Mouse (Mus musculus) fat pad, adult 2 months (tissue): ENCODE results near the gene Ric1.
"Not testable (repeated sequence)": the region's sequence is repeated elsewhere in the genome, so short reads cannot be mapped to it uniquely, and the experiment has no call there.

Experiments
- DNase-seq: peaks from one replicate; pipeline ENCODE4 v3.0.0-alpha.2; 2011; ENCODE audit warnings: low read depth, low spot score; ENCODE audit errors: extremely low read depth

Gene Ric1

GRCm38 (mm10) chr19:29524614-29525013 is 2.5 kb downstream of the Ric1 start:
- DNase-seq, result no peak

DNA sequence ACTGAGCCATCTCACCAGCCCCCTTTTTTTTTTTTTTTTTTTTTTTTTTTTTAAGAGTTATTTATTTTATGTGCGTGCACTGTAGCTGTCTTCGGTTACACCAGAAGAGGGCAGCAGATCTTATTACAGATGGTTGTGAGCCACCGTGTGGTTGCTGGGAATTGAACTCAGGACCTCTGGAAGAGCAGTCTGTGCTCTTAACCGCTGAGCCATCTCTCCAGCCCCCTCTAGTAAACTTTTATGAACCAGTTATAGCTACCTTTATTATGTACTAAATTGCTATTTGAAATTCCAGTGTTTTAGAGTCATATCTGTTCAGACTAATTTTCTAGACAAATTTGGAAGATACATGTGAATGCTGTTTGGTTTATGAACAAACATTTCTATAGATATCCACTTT is 3.5 kb downstream of the Ric1 start:
- DNase-seq, result not testable (repeated sequence)

DNA sequence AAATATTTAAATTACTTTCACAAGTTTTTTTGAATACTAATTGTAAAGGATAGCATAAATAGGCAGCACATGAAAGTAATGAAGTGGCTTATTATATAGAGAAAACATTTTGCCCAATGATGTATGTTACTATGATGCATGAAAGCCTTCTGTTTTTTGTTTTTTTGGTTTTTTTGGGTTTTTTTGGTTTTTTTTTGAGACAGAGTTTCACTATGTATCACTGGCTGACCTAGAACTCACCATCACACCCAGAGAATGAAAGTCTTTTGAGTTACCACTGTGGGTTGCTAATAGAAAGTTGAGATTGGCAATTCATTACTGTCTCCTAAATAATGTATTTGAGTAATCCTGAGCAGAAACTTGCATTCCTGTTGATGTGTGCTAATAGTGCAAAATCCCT is 4.8 kb downstream of the Ric1 start:
- no peak for DNase-seq

GRCm38 (mm10) chr19:29527299-29527698 is 5.2 kb downstream of the Ric1 start:
- DNase-seq, result no peak

DNA sequence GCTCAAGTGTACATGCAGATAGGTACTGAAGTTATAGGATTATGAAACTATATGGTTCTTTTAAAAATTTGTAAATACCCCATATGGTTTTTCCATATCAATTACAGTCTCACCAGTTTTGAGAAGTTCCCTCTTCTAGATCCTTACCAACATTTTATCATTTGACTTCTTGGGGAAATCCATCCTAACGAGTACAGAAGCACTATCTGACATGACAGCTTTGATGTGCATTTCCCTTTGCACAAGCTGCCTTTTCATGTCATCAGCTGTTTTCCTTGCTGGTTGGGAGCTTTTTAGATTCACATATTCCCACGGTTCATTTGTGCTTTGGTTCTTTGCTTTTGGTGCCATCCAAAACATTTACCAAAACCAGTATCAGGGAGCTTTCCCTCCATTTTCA is 6.5 kb downstream of the Ric1 start:
- DNase-seq, result no peak

- no peak for DNase-seq
Measured at GRCm38 (mm10) chr19:29534030-29534429, 11.9 kb downstream of the Ric1 start.

- no peak for DNase-seq
Measured at GRCm38 (mm10) chr19:29542256-29542970, 20.3 kb downstream of the Ric1 start.

DNA sequence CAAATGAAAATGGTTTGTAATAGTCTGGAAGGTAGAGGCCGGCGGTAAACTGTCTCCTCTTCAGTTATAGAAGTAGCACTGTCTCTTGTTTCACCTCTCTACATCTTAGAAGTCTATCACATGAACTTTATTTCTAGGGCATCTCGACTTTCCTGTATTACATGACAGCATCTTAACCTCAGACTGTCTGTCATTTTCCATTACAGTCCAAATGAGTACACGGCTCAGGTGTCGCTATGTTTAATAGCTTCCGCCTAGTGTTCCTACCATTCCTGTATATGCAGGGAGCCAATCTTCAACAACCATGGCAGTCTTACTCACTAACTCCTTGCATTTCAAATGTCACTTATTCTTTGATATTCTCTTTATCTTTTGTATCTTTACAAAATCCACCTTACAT is 21.9 kb downstream of the Ric1 start:
- DNase-seq, result no peak

DNA sequence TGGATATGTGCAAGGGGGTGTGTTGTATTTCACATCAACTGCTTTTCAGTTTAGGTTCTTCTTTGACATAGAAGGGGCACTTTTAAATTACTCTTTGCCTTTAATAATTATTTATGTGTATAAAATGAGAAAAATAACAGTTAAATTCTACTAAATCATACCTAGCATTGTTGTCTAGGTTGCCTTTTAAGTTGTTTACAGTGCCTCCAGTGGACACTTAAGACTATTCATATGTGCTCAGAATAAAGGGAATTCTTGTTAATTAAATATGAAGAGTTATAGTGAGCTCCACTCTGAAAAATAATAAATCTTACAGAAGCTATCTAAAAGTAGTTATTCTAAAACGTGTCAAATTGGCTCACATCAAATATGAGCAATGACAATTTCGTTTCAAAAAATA is 28.5 kb downstream of the Ric1 start:
- no peak for DNase-seq

DNA sequence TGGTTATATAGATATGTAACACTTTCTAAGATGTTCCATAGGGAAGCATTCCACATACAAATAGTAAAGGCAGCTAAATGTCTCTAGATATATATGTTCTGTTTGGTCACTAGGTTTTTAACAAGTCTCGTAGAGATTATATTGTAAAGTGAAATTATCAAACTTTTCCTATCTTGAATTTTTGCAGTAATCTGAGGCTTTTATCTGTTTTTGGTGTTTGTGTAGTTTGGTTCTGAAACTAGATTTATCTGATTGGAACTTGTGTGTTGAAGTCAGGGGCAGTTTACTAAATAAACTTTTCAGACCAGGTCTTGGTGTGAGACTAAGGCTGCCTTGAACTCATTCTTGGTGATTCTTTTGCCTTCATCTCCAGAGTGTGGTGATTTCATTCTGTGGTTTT is 29.0 kb downstream of the Ric1 start:
- no peak for DNase-seq

DNA sequence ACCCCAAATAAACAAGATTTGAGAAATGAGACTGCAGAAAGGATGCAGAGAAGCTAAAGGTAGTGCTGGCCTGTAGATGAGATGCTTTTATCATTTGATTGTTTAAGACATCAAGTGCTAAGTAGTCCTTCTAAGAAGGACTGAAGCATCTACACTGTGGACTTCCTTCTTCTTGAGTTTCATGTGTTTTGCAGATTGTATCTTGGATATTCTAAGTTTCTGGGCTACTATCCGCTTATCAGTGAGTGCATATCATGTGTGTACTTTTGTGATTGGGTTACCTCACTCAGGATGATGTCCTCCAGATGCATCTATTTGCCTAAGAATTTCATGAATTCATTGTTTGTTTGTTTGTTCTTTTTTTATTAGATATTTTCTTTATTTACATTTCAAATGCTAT is 29.9 kb downstream of the Ric1 start:
- not testable (repeated sequence) for DNase-seq

GRCm38 (mm10) chr19:29557171-29557845 is 35.2 kb downstream of the Ric1 start:
- not testable (repeated sequence) for DNase-seq

GRCm38 (mm10) chr19:29562166-29562565 is 40.1 kb downstream of the Ric1 start:
- DNase-seq, result no peak

- DNase-seq, result no peak
Measured at GRCm38 (mm10) chr19:29562603-29563002, 40.5 kb downstream of the Ric1 start.

- no peak for DNase-seq
Measured at GRCm38 (mm10) chr19:29563258-29563779, 41.2 kb downstream of the Ric1 start.

GRCm38 (mm10) chr19:29566512-29566911 is 44.4 kb downstream of the Ric1 start:
- no peak for DNase-seq

- DNase-seq, result no peak
Measured at GRCm38 (mm10) chr19:29582439-29582838, 60.4 kb downstream of the Ric1 start.

DNA sequence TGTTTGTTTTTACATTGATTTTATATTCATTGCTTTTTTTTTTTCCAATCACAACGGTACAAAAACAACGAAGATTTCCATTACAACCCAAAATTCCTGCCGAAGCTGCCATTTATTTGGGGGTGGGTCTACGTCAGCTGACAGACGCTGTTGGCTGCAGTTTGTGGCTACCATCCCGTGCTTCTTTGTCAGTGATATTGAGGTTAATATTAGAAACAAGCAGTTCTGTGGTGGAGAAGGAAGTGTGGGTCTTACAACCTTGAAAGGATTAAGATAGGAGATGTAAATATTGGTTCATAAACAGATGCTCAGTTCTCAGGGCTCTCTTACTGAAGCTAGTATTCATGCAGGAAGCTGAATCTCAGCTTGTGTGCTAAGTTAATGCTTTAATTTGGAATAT is 61.7 kb downstream of the Ric1 start:
- DNase-seq, result no peak

DNA sequence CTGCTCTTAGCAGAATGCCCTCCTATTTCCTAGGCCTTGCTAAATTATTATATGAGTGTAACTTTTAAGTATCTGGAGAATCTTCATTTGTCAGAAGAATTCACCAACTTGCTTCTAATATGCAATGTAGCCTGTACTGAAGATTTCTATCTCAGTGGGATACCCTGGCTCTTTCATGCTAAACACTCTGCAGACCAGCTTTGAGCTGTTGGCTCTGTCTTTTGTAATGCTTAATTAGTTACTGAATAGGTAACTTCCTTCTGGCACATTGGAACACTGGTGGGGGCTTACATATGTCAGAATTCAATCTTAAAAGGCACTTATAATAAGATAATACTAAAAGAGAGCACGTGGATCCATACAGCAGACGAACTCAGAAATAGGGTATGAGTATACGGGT is 71.7 kb downstream of the Ric1 start:
- not testable (repeated sequence) for DNase-seq

DNA sequence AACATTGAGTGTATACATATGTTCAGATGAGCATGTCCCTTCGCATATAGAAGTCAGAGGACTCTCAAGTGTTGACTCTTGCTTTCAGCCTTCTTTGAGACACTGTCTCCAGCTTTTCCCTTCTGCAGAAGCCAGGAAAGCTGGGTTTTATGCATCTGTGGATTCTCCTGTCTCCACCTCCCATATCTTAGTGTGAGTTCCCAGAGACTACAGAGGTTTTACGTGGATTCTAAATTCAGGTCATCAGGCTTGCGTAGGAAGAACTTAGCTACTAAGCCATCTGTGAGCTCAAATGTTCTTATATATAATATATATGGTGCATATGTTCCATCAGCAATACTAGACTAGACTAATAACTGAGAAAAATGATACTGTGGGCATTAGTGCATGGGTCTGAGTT is 74.2 kb downstream of the Ric1 start:
- DNase-seq, result no peak

GRCm38 (mm10) chr19:29596985-29597384 is 74.9 kb downstream of the Ric1 start:
- DNase-seq, result no peak

DNA sequence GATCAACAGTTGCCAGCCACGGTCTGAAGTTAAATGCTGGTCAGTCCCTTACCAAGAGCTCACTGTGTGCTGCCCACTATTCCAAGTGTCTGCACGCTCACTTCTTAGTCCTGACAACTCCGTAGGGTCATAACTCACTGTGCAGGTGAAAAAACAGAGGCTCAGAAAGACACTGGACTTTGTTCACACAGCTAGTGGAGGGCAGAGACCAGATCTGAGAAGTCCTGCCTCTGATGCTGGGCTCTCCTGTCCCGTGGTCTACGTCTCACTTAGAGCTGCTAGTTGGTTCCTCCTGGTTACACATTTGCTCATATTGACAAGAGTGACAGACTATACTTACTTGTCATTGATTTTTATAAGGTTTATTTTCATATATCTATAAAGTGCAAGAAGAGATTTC is 76.9 kb downstream of the Ric1 start:
- DNase-seq, result no peak
